Mouse (Mus musculus) CH12.LX (cell line): ENCODE data around the gene Slc24a3.

ENCODE experiments used
- CHD1 ChIP-seq: IDR thresholded peaks from 2 replicates; pipeline ENCODE4 v1.6.1; 2012; ENCODE audit warnings: low read depth, low read length, improper control_type of control experiment, inconsistent platforms
- CTCF ChIP-seq, 2 experiments: IDR thresholded peaks in 1 of 2; conservative IDR thresholded peaks in 1 of 2; 2 replicates each; pipeline ENCODE4 v1.5.1; 2011 to 2012; ENCODE audit warnings: low read depth in 2 of 2, low read length in 2 of 2, improper control_type of control experiment in 1 of 2, inconsistent platforms in 1 of 2, mild to moderate bottlenecking in 1 of 2, moderate library complexity in 1 of 2
- E2F4 ChIP-seq: IDR thresholded peaks from 2 replicates; pipeline ENCODE4 v1.6.1; 2011; ENCODE audit warnings: low read depth, low read length, improper control_type of control experiment; ENCODE audit not compliant: insufficient replicate concordance
- ELF1 ChIP-seq: IDR thresholded peaks from 2 replicates; pipeline ENCODE4 v1.6.1; 2014; ENCODE audit warnings: low read depth, mild to moderate bottlenecking, inconsistent platforms, low read length, improper control_type of control experiment
- EP300 ChIP-seq: IDR thresholded peaks from 2 replicates; pipeline ENCODE4 v1.6.1; 2011; ENCODE audit warnings: low read length, improper control_type of control experiment
- ETS1 ChIP-seq: conservative IDR thresholded peaks from 2 replicates; pipeline ENCODE4 v1.6.1; 2012; ENCODE audit warnings: low read depth, mild to moderate bottlenecking, inconsistent platforms, low read length, improper control_type of control experiment, moderate library complexity
- GABPA ChIP-seq: IDR thresholded peaks from 2 replicates; pipeline ENCODE4 v1.6.1; 2012; ENCODE audit warnings: low read depth, low read length, improper control_type of control experiment, inconsistent platforms; ENCODE audit not compliant: insufficient replicate concordance
- POLR2A ChIP-seq: IDR thresholded peaks from 2 replicates; pipeline ENCODE4 v1.6.1; 2011; ENCODE audit warnings: low read depth, mild to moderate bottlenecking, improper control_type of control experiment, low read length
- RCOR1 ChIP-seq: conservative IDR thresholded peaks from 2 replicates; pipeline ENCODE4 v1.6.1; 2012; ENCODE audit warnings: low read depth, mild to moderate bottlenecking, inconsistent platforms, low read length, improper control_type of control experiment
- ZC3H11A ChIP-seq: IDR thresholded peaks from 2 replicates; pipeline ENCODE4 v1.6.1; 2012; ENCODE audit warnings: low read depth, mild to moderate bottlenecking, inconsistent platforms, low read length, improper control_type of control experiment

- no peak for TF ChIP-seq CHD1
- no peak for TF ChIP-seq ELF1
- no peak for TF ChIP-seq CTCF (conservative IDR thresholded peaks at IDR 0.05 in 1 of 2, IDR thresholded peaks at IDR 0.05 in 1 of 2; ENCODE audit: low read depth in 2 of 2, low read length in 2 of 2)
- no peak for TF ChIP-seq POLR2A
- TF ChIP-seq ZC3H11A, result no peak
- no peak for TF ChIP-seq E2F4
- no peak for TF ChIP-seq EP300
- TF ChIP-seq GABPA, result no peak
- no peak for TF ChIP-seq RCOR1
- TF ChIP-seq ETS1, result no peak
These were observed 359.6 kb downstream of the Slc24a3 start for GRCm38 (mm10) chr2:145527151-145527550.
